Mouse (Mus musculus) MEL (cell line): ENCODE measurements at regions not wholly inside any gene's neighbourhood (a gene's known extent, or its start where the extent isn't known, plus 50 kb on each side); places are given as distances from the start of the nearest gene placed in this dataset.

Source experiments
- DNase-seq: peaks from one replicate; pipeline ENCODE4 v3.0.0; 2011; ENCODE audit warnings: low read depth, low spot score
- H3K27ac ChIP-seq: 2 replicates; pipeline ENCODE4 v1.5.1; 2012; ENCODE audit warnings: low read depth, mild to moderate bottlenecking, control low read depth, low read length, moderate library complexity; ENCODE audit not compliant: control insufficient read depth
- H3K27me3 ChIP-seq, 2 experiments: fragments of 150-350 bp in 1 of 2; sonication (generic) in 1 of 2; 2 replicates each; pipeline ENCODE4 v1.6.1; 2012; ENCODE audit warnings: low read length in 2 of 2, mild to moderate bottlenecking in 2 of 2, improper control_type of control experiment in 1 of 2, moderate library complexity in 1 of 2; ENCODE audit not compliant: insufficient read depth in 2 of 2, control insufficient read depth in 1 of 2
- H3K36me3 ChIP-seq, 2 experiments: 2 replicates each; pipeline ENCODE4 v1.6.1; 2012 to 2014; ENCODE audit warnings: low read length in 2 of 2, improper control_type of control experiment in 1 of 2, inconsistent platforms in 1 of 2, mild to moderate bottlenecking in 1 of 2; ENCODE audit not compliant: insufficient read depth in 2 of 2, control insufficient read depth in 1 of 2
- H3K4me1 ChIP-seq, 2 experiments: fragments of 150-350 bp in 1 of 2; sonication (generic) in 1 of 2; 2 replicates each; pipeline ENCODE4 v1.6.1; 2012; ENCODE audit warnings: low read length in 2 of 2, improper control_type of control experiment in 1 of 2, mild to moderate bottlenecking in 1 of 2; ENCODE audit not compliant: insufficient read depth in 2 of 2, control insufficient read depth in 1 of 2
- H3K4me3 ChIP-seq, 2 experiments: fragments of 150-350 bp in 1 of 2; sonication (generic) in 1 of 2; 2 replicates each; pipeline ENCODE4 v1.5.1; 2012; ENCODE audit warnings: low read depth in 2 of 2, low read length in 2 of 2, mild to moderate bottlenecking in 2 of 2, moderate library complexity in 2 of 2, control low read depth in 1 of 2, improper control_type of control experiment in 1 of 2; ENCODE audit not compliant: control insufficient read depth in 1 of 2, insufficient read depth in 1 of 2
- H3K79me2 ChIP-seq: 2 replicates; pipeline ENCODE4 v1.6.1; 2012; ENCODE audit warnings: mild to moderate bottlenecking, low read length, moderate library complexity; ENCODE audit not compliant: control insufficient read depth, poor library complexity, insufficient read depth
- H3K9ac ChIP-seq: 2 replicates; pipeline ENCODE4 v1.6.1; 2012; ENCODE audit warnings: low read depth, mild to moderate bottlenecking, control low read depth, low read length, moderate library complexity; ENCODE audit not compliant: control insufficient read depth, poor library complexity, severe bottlenecking
- H3K9me3 ChIP-seq: fragments of 150-350 bp; sonication (generic); replicated peaks from 2 replicates; pipeline ENCODE4 v1.6.1; 2012; ENCODE audit warnings: mild to moderate bottlenecking, low read length, improper control_type of control experiment, moderate library complexity; ENCODE audit not compliant: insufficient read depth
- BHLHE40 ChIP-seq: IDR thresholded peaks from 2 replicates; pipeline ENCODE4 v1.6.1; 2012; ENCODE audit warnings: low read depth, mild to moderate bottlenecking, inconsistent platforms, low read length, improper control_type of control experiment, borderline replicate concordance
- CHD1 ChIP-seq: IDR thresholded peaks from 2 replicates; pipeline ENCODE4 v1.6.1; 2012; ENCODE audit warnings: low read depth, mild to moderate bottlenecking, inconsistent platforms, low read length, improper control_type of control experiment
- CHD2 ChIP-seq: IDR thresholded peaks from 2 replicates; pipeline ENCODE4 v1.6.1; 2011; ENCODE audit warnings: low read length, improper control_type of control experiment
- CTCF ChIP-seq, 3 experiments: IDR thresholded peaks in 2 of 3; conservative IDR thresholded peaks in 1 of 3; 2 replicates each; pipeline ENCODE4 v1.5.1; 2011 to 2012; ENCODE audit warnings: low read length in 3 of 3, low read depth in 2 of 3, mild to moderate bottlenecking in 2 of 3, improper control_type of control experiment in 1 of 3, inconsistent platforms in 1 of 3, mixed read lengths in 1 of 3, moderate library complexity in 1 of 3; ENCODE audit not compliant: control insufficient read depth in 1 of 3, insufficient read depth in 1 of 3, poor library complexity in 1 of 3, severe bottlenecking in 1 of 3
- E2F4 ChIP-seq: IDR thresholded peaks from 2 replicates; pipeline ENCODE4 v1.6.1; 2011; ENCODE audit warnings: low read depth, low read length, improper control_type of control experiment, borderline replicate concordance
- ELF1 ChIP-seq: IDR thresholded peaks from 2 replicates; pipeline ENCODE4 v1.6.1; 2014; ENCODE audit warnings: low read depth, mild to moderate bottlenecking, inconsistent platforms, low read length, improper control_type of control experiment, moderate library complexity
- EP300 ChIP-seq, 2 experiments: IDR thresholded peaks; 2 replicates each; pipeline ENCODE4 v1.6.1; 2011; ENCODE audit warnings: improper control_type of control experiment in 2 of 2, low read length in 2 of 2, low read depth in 1 of 2, mild to moderate bottlenecking in 1 of 2
- ETS1 ChIP-seq: IDR thresholded peaks from 2 replicates; pipeline ENCODE4 v1.6.1; 2012; ENCODE audit warnings: low read depth, mild to moderate bottlenecking, inconsistent platforms, low read length, improper control_type of control experiment, moderate library complexity
- GABPA ChIP-seq: IDR thresholded peaks from 2 replicates; pipeline ENCODE4 v1.6.1; 2012; ENCODE audit warnings: low read depth, mild to moderate bottlenecking, inconsistent platforms, low read length, improper control_type of control experiment, moderate library complexity
- GATA1 ChIP-seq: IDR thresholded peaks from 2 replicates; pipeline ENCODE4 v1.6.1; 2011; ENCODE audit warnings: low read depth, low read length, improper control_type of control experiment
- HCFC1 ChIP-seq: IDR thresholded peaks from 2 replicates; pipeline ENCODE4 v1.6.1; 2012; ENCODE audit warnings: low read depth, mild to moderate bottlenecking, inconsistent platforms, low read length, improper control_type of control experiment, moderate library complexity
- JUND ChIP-seq: IDR thresholded peaks from 2 replicates; pipeline ENCODE4 v1.6.1; 2011; ENCODE audit warnings: low read depth, mild to moderate bottlenecking, improper control_type of control experiment, low read length
- KAT2A ChIP-seq: conservative IDR thresholded peaks from 2 replicates; pipeline ENCODE4 v1.6.1; 2012; ENCODE audit warnings: low read depth, low read length, improper control_type of control experiment, inconsistent platforms
- MAX ChIP-seq: IDR thresholded peaks from 2 replicates; pipeline ENCODE4 v1.6.1; 2011; ENCODE audit warnings: low read length, improper control_type of control experiment
- MAZ ChIP-seq: IDR thresholded peaks from 2 replicates; pipeline ENCODE4 v1.6.1; 2012; ENCODE audit warnings: low read depth, mild to moderate bottlenecking, inconsistent platforms, low read length, improper control_type of control experiment
- MEF2A ChIP-seq: IDR thresholded peaks from 2 replicates; pipeline ENCODE4 v1.6.1; 2014; ENCODE audit warnings: low read depth, mild to moderate bottlenecking, inconsistent platforms, low read length, improper control_type of control experiment; ENCODE audit not compliant: poor library complexity, insufficient replicate concordance, severe bottlenecking; ENCODE audit errors: extremely low read depth
- MXI1 ChIP-seq: IDR thresholded peaks from 2 replicates; pipeline ENCODE4 v1.6.1; 2011; ENCODE audit warnings: mild to moderate bottlenecking, low read depth, low read length, improper control_type of control experiment
- MYC ChIP-seq: IDR thresholded peaks from 2 replicates; pipeline ENCODE4 v1.6.1; 2011; ENCODE audit warnings: low read depth, mild to moderate bottlenecking, low read length, improper control_type of control experiment, moderate library complexity
- NRF1 ChIP-seq: IDR thresholded peaks from 2 replicates; pipeline ENCODE4 v1.6.1; 2014; ENCODE audit warnings: low read depth, mild to moderate bottlenecking, inconsistent platforms, low read length, improper control_type of control experiment, moderate library complexity; ENCODE audit not compliant: poor library complexity, insufficient read depth, severe bottlenecking
- POLR2AphosphoS5 ChIP-seq: IDR thresholded peaks from 2 replicates; pipeline ENCODE4 v1.6.1; 2012; ENCODE audit warnings: low read depth, borderline replicate concordance, mild to moderate bottlenecking, inconsistent platforms, low read length, moderate library complexity, mixed read lengths
- RCOR1 ChIP-seq: IDR thresholded peaks from 2 replicates; pipeline ENCODE4 v1.6.1; 2012; ENCODE audit warnings: low read depth, mild to moderate bottlenecking, inconsistent platforms, low read length, improper control_type of control experiment
- SIN3A ChIP-seq: IDR thresholded peaks from 2 replicates; pipeline ENCODE4 v1.6.1; 2012; ENCODE audit warnings: low read length, improper control_type of control experiment, inconsistent platforms
- TAL1 ChIP-seq: IDR thresholded peaks from 2 replicates; pipeline ENCODE4 v1.6.1; 2012; ENCODE audit warnings: mild to moderate bottlenecking, inconsistent platforms, low read length, moderate library complexity, mixed read lengths
- TBP ChIP-seq: IDR thresholded peaks from 2 replicates; pipeline ENCODE4 v1.8.0; 2011; ENCODE audit warnings: low read depth, low read length, improper control_type of control experiment
- ZC3H11A ChIP-seq: IDR thresholded peaks from 2 replicates; pipeline ENCODE4 v1.6.1; 2012; ENCODE audit warnings: low read depth, mild to moderate bottlenecking, inconsistent platforms, low read length, improper control_type of control experiment
- ZKSCAN1 ChIP-seq: IDR thresholded peaks from 2 replicates; pipeline ENCODE4 v1.6.1; 2012; ENCODE audit warnings: low read depth, mild to moderate bottlenecking, inconsistent platforms, low read length, improper control_type of control experiment, moderate library complexity
- ZMIZ1 ChIP-seq: IDR thresholded peaks from 2 replicates; pipeline ENCODE4 v1.6.1; 2012; ENCODE audit warnings: low read depth, mild to moderate bottlenecking, inconsistent platforms, low read length, improper control_type of control experiment, moderate library complexity
- ZNF384 ChIP-seq: IDR thresholded peaks from 2 replicates; pipeline ENCODE4 v1.6.1; 2012; ENCODE audit warnings: low read depth, mild to moderate bottlenecking, inconsistent platforms, low read length, improper control_type of control experiment

- Histone ChIP-seq H3K9ac (peak overlapping the region; percentile 35), H3K79me2 (no peaks in the 10 kb centered on the region), H3K27me3 (peaks cover 3 to 13% of the 10 kb centered on the region in 2 experiments), H3K27ac (no peak overlapping the region), H3K36me3 (peaks cover 0 to 5% of the 10 kb centered on the region in 2 experiments; a peak in 1 of 4 replicates), H3K4me1 (peaks cover 4 to 21% of the 10 kb centered on the region in 2 experiments; a peak in 3 of 4 replicates), H3K4me3 (peak overlapping the region; percentile 39 to 56), H3K9me3 (no peaks in the 10 kb centered on the region)
- TF ChIP-seq MXI1 (no peak), ZC3H11A (no peak), JUND (no peak), POLR2AphosphoS5 (no peak), CTCF (IDR thresholded peaks at IDR 0.05 in 2 of 3, conservative IDR thresholded peaks at IDR 0.05 in 1 of 3; ENCODE audit: control insufficient read depth in 1 of 3, insufficient read depth in 1 of 3, low read depth in 2 of 3, low read length in 3 of 3, poor library complexity in 1 of 3, severe bottlenecking in 1 of 3) (no peak), ELF1 (no peak), ZKSCAN1 (no peak), MYC (no peak), MAX (no peak), ETS1 (peak; percentile 83), E2F4 (no peak), NRF1 (no peak), ZNF384 (peak; percentile 70), TBP (no peak), CHD2 (no peak), TAL1 (no peak), ZMIZ1 (no peak), KAT2A (no peak), GABPA (no peak), CHD1 (no peak), EP300 (IDR thresholded peaks at IDR 0.05; ENCODE audit: low read depth in 1 of 2, low read length in 2 of 2) (peak; percentile 38 to 39; a peak in 3 of 4 replicates), HCFC1 (no peak), BHLHE40 (no peak), SIN3A (peak; percentile 51; the same call in 1 of the 2 replicates), GATA1 (no peak), RCOR1 (peak; percentile 40; the same call in 1 of the 2 replicates), MEF2A (no peak), MAZ (no peak)
- DNase-seq, result peak; percentile 72
Measured at GRCm38 (mm10) chr12:69447322-69447827, 75.1 kb upstream of the Gm9887 start.
